Mouse (Mus musculus) MEL-GATA-1-ER (cell line): ENCODE data around the gene Ptk7.

Experiments used
- DNase-seq: peaks from one replicate; pipeline ENCODE4 v3.0.0-alpha.2; 2012; ENCODE audit warnings: low read depth; ENCODE audit errors: extremely low read depth

Ptk7 gene

DNA sequence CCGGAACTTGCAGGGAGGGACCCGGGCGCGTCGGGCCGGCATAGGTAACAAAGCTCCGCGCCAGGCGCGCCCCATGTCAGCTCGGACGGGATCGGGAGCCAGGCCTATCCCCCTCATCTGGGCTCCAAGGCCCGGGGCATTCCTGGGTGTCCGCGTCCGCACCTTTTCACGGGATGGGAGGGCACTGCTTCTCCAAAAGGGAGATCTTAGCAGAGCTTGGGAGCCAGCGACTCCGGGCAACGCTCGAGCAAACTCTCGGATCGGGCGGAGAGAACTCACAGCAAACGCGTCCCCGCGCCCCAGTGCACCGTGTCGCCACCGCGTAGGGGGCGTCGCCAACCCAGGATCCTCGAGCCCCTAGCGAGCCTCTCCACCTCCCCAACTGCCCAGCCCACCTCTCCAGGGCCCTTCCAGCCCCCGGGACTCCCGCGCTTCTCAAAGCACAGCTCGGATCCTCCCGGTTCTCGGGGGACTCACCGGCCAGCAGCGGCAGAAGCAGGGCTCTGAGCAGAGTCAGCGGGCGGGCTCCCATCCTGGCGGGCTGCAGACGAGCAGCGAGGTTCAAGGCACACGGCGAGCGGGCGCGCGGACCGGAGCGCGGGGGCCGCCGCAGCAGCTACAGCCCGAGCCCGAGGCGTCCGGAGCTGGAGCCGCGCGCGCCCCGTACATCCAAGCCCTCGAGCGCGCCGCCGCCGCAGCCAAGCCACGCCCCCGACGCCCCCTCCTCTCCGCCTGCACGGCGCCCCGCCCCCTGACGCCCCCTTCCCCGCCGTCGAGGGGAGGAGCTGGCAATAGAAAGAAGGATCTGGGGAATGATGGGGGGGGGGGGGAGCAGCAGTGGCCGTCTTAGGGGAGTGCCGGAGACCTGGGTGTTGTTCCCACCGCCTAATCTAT, at the start of gene Ptk7:
Gene Ptk7 (minus strand): TSS at position 714 of the 894 bp plus-strand sequence.
- DNase-seq = no peak

GRCm38 (mm10) chr17:46678911-46679310, 49.6 kb upstream of the Ptk7 start:
- DNase-seq = no peak

GRCm38 (mm10) chr17:46678416-46678815, 49.1 kb upstream of the Ptk7 start, which contains the start of gene Mea1:
Gene Mea1, plus strand, starts transcription at chr17:46678793.
- DNase-seq = no peak

DNA sequence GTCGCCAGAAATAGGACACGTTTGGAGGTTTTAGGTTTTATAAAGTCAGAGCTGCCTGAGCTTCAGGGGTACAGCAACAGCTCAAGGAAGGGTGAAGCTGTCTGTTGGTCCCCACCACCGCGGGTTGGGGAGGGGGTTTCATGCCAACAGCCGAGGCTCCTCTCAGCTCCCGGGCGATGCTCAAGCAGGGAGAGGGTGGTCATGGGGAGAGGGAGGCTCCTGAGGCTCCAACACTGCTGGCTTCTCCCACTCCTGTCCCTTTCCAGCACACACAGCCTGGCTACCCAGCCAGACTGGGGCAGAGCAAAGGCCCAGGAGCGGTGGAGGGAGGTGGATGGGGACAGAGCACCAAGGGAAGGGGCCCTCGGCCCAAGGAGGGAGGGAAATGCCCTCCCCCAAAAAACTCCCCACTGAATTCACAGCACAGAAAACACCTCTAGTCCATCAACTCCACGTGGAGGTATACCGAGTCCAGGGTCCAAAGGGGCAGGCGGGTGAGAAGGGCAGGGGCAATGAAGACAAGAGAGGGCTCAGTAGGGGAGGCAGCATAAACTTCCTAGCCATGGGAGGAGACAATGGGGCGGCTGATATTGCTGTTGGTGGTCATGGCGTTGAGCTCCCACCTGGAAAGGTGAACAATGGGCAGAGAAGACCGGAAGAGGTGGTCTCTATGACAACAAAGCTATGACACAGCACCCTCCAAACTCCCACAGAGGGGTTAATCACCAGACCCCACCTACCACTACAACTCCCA, 45.4 kb upstream of the Ptk7 start:
- no peak for DNase-seq

GRCm38 (mm10) chr17:46673850-46674529, 44.7 kb upstream of the Ptk7 start, which contains the start of gene Rrp36:
Gene Rrp36, minus strand, starts transcription at chr17:46674352.
- DNase-seq = peak; percentile 90

DNA sequence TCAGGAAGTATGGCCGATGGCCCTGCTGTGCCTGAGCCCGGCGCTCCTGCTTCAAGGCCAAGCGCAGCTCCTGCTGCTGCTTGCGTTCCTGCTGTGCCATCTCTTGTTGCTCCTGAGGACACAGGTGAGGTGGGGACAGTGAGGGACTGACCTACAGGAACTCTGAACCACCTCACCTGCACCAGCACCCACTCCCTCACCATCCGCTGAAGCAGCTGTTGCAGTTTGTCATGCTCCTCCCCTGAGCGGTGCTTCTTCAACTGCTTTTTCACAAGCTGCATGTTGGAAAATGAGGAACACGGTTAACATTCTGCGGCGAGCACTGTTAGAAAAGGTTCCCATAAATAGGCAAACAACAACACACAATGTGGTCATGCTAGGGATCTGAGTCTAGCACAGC, 40.6 kb upstream of the Ptk7 start:
- no peak for DNase-seq

GRCm38 (mm10) chr17:46667712-46668111, 38.4 kb upstream of the Ptk7 start:
- DNase-seq = no peak

DNA sequence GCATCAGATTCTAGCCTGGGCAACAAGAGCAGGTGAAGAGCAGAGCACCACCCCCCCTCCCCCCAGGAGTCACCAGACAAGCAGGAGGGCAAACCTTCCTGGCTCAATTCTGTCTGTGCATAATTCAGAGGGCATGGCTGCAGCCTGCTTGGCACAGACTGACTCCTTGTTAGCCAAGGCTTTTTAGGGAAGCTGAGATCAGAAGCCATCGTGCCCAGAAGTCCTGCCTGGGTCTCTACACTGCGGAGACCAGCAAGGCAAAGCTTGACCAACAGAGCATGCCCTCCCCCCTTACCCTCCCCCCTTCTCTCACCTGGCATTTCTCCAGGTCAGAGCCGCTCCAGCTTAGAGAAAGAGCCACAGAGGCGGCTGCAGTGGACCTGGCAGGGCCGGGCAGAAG, 33.4 kb upstream of the Ptk7 start:
- DNase-seq = no peak

GRCm38 (mm10) chr17:46661981-46662380, 32.7 kb upstream of the Ptk7 start:
- DNase-seq = no peak

DNA sequence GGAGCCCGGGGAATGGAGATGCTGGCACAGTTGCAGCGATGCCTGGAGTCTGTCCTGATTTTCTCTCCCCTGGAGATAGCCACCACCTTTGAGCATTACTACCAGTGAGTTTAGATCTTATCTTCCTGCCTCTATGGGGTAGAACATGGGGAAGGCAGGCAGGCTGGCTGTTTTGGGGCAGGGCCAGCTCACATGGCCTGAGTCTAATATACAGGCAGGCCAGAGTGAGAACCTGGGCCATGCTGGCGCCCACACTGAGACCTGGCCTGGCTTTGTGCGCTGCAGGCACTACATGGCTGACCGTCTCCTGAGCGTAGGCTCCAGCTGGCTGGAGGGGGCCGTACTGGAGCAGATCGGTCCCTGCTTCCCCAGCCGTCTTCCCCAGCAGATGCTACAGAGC, 32.0 kb upstream of the Ptk7 start:
- no peak for DNase-seq

DNA sequence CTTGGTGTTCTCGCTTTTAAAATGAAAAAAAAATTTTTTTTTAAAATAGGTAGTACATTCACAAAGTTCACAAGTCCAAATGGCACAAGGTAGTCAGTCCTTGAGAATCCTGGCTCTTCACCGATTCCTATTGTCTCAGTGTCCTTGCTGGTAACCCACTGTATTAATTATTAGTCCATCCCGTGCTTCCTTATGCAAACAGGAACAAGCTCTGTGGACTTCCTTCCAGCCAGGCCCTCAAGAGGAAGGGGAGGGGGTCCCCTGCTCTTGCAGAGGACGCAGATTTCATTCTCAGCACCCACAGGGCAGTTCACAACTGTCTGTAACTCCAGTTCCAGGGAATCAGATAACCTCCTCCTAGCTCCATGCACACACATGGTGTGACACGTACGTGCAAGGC, 26.8 kb upstream of the Ptk7 start:
- DNase-seq = no peak

GRCm38 (mm10) chr17:46651755-46652547, 22.6 kb upstream of the Ptk7 start:
- DNase-seq = no peak

DNA sequence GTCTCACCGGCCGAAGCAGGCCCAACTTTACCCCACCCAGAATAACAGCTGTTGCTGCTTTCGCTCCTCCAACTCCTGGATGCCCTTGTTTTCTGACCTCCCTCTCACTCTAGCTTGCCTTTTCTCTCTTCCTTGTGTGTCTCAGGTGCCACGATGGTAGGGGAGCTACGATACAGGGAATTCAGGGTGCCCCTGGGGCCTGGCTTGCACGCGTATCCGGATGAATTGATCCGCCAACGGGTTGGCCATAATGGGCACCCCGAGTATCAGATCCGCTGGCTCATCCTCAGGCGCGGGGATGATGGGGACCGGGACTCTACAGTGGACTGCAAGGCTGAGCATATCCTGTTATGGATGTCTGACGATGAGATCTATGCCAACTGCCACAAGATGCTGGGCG, 22.0 kb upstream of the Ptk7 start:
- no peak for DNase-seq

GRCm38 (mm10) chr17:46650232-46651031, 21.1 kb upstream of the Ptk7 start, which contains the start of gene Cul7:
Gene Cul7, plus strand, starts transcription at chr17:46650337.
- peak; percentile 58 for DNase-seq

DNA sequence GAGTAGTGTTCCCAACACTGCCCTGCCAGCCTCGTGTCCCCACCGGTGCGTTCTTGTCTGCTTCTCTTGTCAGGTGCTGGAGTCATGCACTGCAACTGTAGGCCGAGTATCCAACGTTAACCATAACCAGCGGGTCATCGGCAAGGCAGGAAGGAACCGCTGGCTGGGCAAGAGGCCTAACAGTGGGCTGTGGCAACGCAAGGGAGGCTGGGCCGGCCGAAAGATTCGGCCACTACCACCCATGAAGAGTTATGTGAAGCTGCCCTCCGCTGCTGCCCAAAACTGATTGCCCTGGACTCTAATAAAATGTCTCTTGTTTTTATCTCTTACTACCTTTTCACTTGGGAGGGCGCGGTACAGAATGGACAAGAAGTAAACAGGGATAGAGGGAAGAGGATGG, 20.5 kb upstream of the Ptk7 start:
- no peak for DNase-seq

DNA sequence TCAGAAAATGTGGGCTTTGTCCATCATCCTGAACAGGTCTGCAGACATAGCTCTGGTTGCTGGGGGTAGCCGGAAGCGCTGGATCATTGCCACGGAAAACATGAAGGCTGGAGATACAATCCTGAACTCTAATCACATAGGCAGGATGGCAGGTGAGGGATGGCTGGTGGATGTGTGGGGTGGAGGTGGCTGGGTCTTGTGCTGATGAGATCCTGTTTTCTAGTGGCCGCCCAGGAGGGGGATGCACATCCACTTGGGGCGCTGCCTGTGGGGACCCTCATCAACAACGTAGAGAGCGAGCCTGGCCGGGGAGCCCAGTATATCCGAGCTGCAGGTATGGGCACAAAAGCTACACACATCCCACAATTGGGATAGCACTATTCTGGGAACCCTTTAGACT, 19.1 kb upstream of the Ptk7 start:
- no peak for DNase-seq

DNA sequence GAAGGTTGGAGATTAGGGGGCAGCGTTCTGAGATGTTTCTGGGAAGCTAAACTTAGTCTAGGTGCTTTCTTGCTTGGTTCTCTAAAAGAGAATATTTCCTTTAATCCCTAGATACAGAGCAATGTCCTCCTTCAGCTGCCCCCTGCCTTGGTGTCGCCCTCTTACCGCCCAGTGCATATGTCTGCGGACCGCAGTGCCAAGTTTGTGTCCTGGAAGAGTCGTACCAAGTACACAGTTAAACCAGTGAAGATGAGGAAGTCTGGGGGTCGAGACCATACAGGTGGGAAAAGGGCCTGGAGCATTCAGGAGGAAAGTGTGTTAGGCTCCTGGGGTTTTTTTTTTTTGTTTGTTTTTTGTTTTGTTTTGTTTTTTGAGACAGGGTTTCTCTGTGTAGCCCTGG, 18.0 kb upstream of the Ptk7 start:
- no peak for DNase-seq

- peak; percentile 75 for DNase-seq
These were observed 17.0 kb upstream of the Ptk7 start for GRCm38 (mm10) chr17:46646322-46646662.

- peak; percentile 95 for DNase-seq
These were observed 16.4 kb upstream of the Ptk7 start, which contains the start of the genes Klc4 and Mrpl2 for GRCm38 (mm10) chr17:46645561-46646321. Gene Klc4, minus strand, starts transcription at chr17:46646022. Gene Mrpl2, plus strand, starts transcription at chr17:46646229.
